Mouse (Mus musculus) embryonic facial prominence, embryonic 10.5 days (tissue): ENCODE results near the gene Tsacc. TPM values are rescaled to one million over a fixed set of nuclear protein-coding genes. Genes with fewer than 3 reads are reported as not detected.
"Not testable (repeated sequence)": the region's sequence is repeated elsewhere in the genome, so short reads cannot be mapped to it uniquely, and the experiment has no call there.

ENCODE experiments used
- DNase-seq: peaks from one replicate; pipeline ENCODE4 v3.0.0-alpha.2; 2017; ENCODE audit warnings: low spot score
- H3K27ac ChIP-seq: fragments of 300-500 bp; sonication (generic); replicated peaks from 2 replicates; pipeline ENCODE4 v1.5.1; 2016; ENCODE audit warnings: mild to moderate bottlenecking
- H3K27me3 ChIP-seq: fragments of 300-500 bp; sonication (generic); replicated peaks from 2 replicates; pipeline ENCODE4 v1.6.1; 2016; ENCODE audit warnings: low read depth, mild to moderate bottlenecking; ENCODE audit not compliant: poor library complexity, severe bottlenecking
- H3K36me3 ChIP-seq: fragments of 300-500 bp; sonication (generic); replicated peaks from 2 replicates; pipeline ENCODE4 v1.6.1; 2016; ENCODE audit warnings: mild to moderate bottlenecking, moderate library complexity
- H3K4me1 ChIP-seq: fragments of 300-500 bp; sonication (generic); 2 replicates; pipeline ENCODE4 v1.6.1; 2016
- H3K4me3 ChIP-seq: fragments of 300-500 bp; sonication (generic); 2 replicates; pipeline ENCODE4 v1.5.1; 2016; ENCODE audit warnings: mild to moderate bottlenecking, moderate library complexity
- H3K9me3 ChIP-seq: fragments of 300-500 bp; sonication (generic); 2 replicates; pipeline ENCODE4 v1.6.1; 2016; ENCODE audit warnings: mild to moderate bottlenecking
- WGBS: fragments of 180-500 bp; shearing (Covaris S2); methylation state at CpG from one replicate; pipeline ENCODE4 v1.1.7; 2016; 5-methylcytosine and 5-hydroxymethylcytosine counted together
- polyA plus RNA-seq: library from polyadenylated mRNA; unstranded; fragments of >200 nt; fragmentation: Nextera tagmentation; extraction: Ambion mirVana; gene quantifications from 2 replicates; pipeline ENCODE4 v1.2.1, GENCODE M21; 2016

Gene Tsacc
- polyA plus RNA-seq, 1 experiment from 2014 or later = 12.6 TPM

DNA sequence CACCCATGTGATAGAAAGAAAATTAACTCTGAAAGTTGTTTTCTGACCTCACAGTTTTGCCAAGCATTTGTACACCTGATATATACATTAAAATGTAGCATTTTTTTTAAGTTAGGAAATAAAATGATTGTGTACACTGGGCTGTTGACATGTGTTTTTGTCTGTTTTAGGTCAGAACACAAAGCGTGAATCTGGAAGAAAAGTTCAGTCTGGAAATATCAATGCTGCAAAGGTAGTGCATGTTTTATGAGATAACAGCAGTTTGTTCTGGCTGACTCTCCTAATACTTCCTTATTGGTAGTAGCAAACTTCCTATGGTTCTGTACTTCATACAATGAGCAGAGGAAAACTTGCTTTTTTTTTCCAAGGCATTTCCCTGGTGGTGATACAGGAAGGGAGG, 2.4 kb upstream of the Tsacc start:
- Histone ChIP-seq H3K36me3 (peaks cover 56% of the 10 kb centered on the region), H3K27ac (no peak overlapping the region), H3K27me3 (no peaks in the 10 kb centered on the region), H3K9me3 (no peaks in the 10 kb centered on the region), H3K4me3 (peak overlapping the region; percentile 17; the same call in 1 of the 2 replicates), H3K4me1 (peaks cover 20% of the 10 kb centered on the region)
- DNase-seq = no peak
- WGBS = 92% methylated on average over 1 of the region's 1 CpGs

- WGBS = under 1% methylated on average over 30 of the region's 30 CpGs
- Histone ChIP-seq H3K36me3 (peaks cover 38% of the 10 kb centered on the region), H3K27me3 (no peaks in the 10 kb centered on the region), H3K27ac (peak overlapping the region; percentile 94), H3K4me1 (peaks cover 20% of the 10 kb centered on the region), H3K4me3 (peak overlapping the region; percentile 86), H3K9me3 (no peaks in the 10 kb centered on the region)
- DNase-seq = no peak
Measured at GRCm38 (mm10) chr3:88297321-88297851, 587 bp upstream of the Tsacc start.

GRCm38 (mm10) chr3:88296110-88296560, 664 bp downstream of the Tsacc start:
- Histone ChIP-seq H3K27ac (peak overlapping the region; percentile 94), H3K27me3 (no peaks in the 10 kb centered on the region), H3K9me3 (no peaks in the 10 kb centered on the region), H3K4me3 (peak overlapping the region; percentile 86), H3K36me3 (peaks cover 26% of the 10 kb centered on the region), H3K4me1 (peaks cover 20% of the 10 kb centered on the region)
- DNase-seq = no peak
- 1% methylated on average over 12 of the region's 12 CpGs for WGBS

DNA sequence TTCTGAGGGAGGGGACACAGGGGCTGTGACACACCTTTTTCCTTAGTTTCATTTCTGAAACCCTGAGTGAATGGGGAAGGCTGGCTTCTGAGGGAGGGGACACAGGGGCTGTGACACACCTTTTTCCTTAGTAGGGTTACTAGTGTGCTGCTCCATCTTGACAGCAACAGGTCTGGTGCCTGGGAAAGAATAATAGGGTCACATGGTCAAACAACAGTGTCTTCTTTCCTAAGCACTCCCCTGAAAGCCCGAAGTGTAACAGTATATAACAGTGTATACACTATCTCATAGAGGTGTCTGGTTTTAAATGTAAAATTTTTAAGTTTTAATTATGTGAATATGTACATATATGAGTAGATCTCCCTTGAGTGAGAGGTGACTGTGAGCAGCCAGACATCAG, 1.5 kb downstream of the Tsacc start:
- not testable (repeated sequence) for DNase-seq, H3K9me3 ChIP-seq, H3K27me3 ChIP-seq
- Histone ChIP-seq H3K4me3 (peak overlapping the region; percentile 86), H3K4me1 (peaks cover 20% of the 10 kb centered on the region), H3K27ac (peak overlapping the region; percentile 94), H3K36me3 (peaks cover 17% of the 10 kb centered on the region)
- 78% methylated on average over 1 of the region's 1 CpGs for WGBS

DNA sequence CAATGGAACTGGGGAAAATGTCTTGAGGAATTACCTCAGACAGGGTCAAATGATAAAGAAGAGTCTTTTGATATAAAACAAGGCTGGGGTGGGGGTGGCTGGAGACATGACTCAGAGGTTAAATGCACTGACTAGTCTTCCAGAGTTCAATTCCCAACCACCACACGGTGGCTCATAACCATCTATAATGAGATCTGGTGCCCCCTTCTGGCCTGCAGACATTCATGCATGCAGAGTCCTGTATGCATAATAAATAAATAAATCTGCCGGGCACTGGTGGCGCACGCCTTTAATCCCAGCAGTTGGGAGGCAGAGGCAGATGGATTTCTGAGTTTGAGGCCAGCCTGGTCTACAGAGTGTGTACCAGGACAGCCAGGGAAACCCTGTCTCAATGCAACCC, 4.8 kb downstream of the Tsacc start:
- peak; percentile 18 for DNase-seq

DNA sequence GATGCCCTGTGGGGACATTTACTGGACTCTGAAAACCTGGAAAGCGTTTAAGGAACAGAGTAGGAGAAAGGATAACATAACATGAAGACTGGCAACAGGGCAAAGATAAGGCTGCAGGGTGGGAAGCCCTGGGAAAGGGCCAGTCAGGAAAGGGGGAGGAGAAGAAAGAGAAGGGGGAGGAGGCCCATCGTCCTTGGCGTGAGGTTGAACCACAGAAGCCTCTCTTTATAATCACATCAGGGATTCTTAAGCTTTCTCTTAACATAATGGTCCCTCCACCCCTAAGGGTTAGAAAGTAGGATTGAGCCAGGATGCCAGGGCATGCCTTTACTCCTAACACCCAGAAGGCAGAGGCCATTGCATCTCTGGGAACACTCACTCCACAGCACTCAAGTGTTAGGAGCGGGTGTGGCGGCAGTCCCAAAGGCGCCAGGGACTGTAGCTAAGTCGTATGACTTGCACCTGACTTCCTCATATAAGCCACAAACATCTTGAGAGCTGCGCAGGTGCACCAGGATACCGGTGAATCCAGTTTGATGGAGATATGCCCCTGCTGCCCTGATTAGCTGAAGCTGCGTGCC, 8.6 kb downstream of the Tsacc start:
- H3K4me1 ChIP-seq, H3K9me3 ChIP-seq, H3K27me3 ChIP-seq, H3K27ac ChIP-seq, H3K4me3 ChIP-seq, DNase-seq: not testable (repeated sequence)
- WGBS = 85% methylated on average over 10 of the region's 10 CpGs
- H3K36me3 ChIP-seq = peaks cover 10% of the 10 kb centered on the region

More for the DNA sequence above, 4.8 kb downstream of the Tsacc start:
- no peak overlapping the region for H3K4me3 ChIP-seq
- peaks cover 8% of the 10 kb centered on the region for H3K4me1 ChIP-seq
- no peaks in the 10 kb centered on the region for H3K27me3 ChIP-seq
- WGBS = 60% methylated on average over 4 of the region's 4 CpGs
- no peaks in the 10 kb centered on the region for H3K36me3 ChIP-seq
- no peaks in the 10 kb centered on the region for H3K9me3 ChIP-seq
- no peak overlapping the region for H3K27ac ChIP-seq

- H3K27me3 ChIP-seq = no peaks in the 10 kb centered on the region
- H3K36me3 ChIP-seq = peaks cover 10% of the 10 kb centered on the region
- no peaks in the 10 kb centered on the region for H3K4me1 ChIP-seq
- no peak within 1 kb of the TSS for H3K27ac ChIP-seq
- DNase-seq = no peak
- 96% methylated on average over 4 of the region's 4 CpGs for WGBS
- no peaks in the 10 kb centered on the region for H3K9me3 ChIP-seq
- no peak within 1 kb of the TSS for H3K4me3 ChIP-seq
Measured at GRCm38 (mm10) chr3:88287110-88287509, 9.7 kb downstream of the Tsacc start, which contains the start of gene Gm38392. Gene Gm38392, minus strand, starts transcription at chr3:88287210.

GRCm38 (mm10) chr3:88285565-88285895, 11.3 kb downstream of the Tsacc start:
- peaks cover 10% of the 10 kb centered on the region for H3K36me3 ChIP-seq
- H3K27ac ChIP-seq, H3K4me3 ChIP-seq, H3K9me3 ChIP-seq, H3K27me3 ChIP-seq, DNase-seq, H3K4me1 ChIP-seq: not testable (repeated sequence)
- WGBS = 90% methylated on average over 2 of the region's 2 CpGs

DNA sequence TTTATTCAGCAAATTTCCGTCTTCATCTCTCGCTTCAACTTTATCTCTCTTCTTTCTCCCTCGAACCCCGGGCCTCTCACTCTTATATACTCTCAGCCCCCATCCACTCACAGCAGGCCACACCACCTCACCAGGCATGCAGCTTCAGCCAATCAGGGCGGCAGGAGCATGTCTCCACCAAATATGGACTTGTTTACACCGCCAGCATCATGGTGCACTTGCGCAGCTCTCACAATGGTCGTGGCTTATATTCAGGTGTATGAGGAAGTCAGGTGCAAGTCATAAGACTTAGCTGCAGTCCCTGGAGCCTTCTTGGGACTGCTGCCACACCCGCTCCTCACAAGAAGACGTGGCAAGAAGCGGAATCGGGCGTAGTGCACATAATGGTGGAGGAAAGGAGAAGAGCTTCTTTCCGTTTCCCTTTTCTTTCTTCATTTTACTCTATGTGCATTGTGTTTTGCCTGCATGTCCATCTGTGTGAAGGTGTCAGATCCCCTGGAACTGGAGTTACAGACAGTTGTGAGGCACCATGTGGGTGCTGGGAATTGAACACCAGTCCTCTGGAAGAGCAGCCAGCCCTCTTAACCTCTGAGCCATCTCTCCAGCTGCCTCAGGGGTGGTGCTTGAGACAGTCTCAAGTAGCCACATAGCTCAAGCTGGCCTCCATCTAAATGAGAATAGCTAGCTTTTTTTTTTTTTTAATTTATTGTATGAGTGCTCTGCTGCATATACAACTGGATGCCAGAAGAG, 11.8 kb downstream of the Tsacc start:
- not testable (repeated sequence) for H3K4me1 ChIP-seq, DNase-seq, H3K9me3 ChIP-seq, H3K27me3 ChIP-seq, H3K4me3 ChIP-seq, H3K27ac ChIP-seq
- 96% methylated on average over 14 of the region's 14 CpGs for WGBS
- H3K36me3 ChIP-seq = peaks cover 10% of the 10 kb centered on the region

DNA sequence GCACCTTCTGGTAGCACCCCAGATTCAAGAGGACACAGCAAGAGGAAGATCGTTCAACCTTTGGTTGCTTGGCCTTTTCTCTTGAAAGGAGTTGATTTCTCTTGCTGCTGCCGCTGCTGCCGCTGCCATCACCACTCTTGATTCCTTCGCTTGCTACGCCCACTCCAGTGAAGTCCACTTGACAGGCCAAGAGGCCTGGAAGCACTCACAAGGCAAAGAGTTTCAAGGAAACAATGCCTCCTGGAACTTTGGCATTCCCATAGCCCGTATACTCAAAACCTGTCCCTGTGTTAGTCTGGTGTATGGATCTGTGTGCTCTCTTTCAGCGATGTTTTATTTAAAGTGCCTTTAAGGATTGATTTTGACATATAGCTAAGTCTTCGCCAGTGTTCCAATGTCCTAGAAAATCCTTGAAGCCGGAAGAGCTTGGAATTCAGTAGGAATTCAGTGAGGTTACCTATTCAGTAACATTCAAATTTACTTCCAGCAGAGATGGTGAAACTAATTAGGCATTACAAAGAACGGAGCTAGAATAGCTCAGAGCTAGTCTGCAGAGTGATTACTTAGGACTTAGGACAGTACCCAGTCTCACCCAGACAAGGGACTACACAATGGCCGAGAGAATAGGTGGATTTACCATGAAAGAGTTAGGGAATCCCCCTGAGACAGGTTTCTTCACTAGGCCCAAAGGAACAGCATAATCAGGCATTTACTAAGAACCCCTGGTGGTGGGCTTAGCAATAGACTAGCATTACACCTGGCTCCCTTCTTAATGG, 15.5 kb downstream of the Tsacc start:
- not testable (repeated sequence) for H3K9me3 ChIP-seq, H3K36me3 ChIP-seq, DNase-seq, H3K4me3 ChIP-seq, H3K27ac ChIP-seq, H3K27me3 ChIP-seq, H3K4me1 ChIP-seq
- WGBS = 60% methylated on average over 11 of the region's 11 CpGs

DNA sequence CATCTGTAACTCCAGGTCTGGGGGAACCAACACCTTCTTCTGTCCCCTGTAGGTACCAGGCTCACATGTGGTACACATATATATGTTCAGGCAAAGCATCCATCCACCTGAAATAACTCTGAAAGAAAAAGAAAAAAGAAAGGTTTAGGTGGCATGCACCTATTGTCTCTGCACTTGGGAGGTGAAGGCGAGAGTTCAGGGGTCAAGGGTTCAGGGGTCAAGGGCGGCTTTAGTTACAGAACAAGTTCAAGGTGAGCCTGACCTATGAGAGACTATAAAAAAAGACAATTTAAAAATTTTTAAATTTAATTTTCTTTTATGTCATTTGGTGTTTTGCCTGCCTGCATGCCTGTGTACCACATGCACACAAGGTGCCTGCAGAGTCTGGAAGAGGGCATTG, 16.8 kb downstream of the Tsacc start:
- Histone ChIP-seq H3K27me3 (no peaks in the 10 kb centered on the region), H3K9me3 (no peaks in the 10 kb centered on the region), H3K4me3 (no peak overlapping the region), H3K4me1 (no peaks in the 10 kb centered on the region), H3K36me3 (no peaks in the 10 kb centered on the region), H3K27ac (no peak overlapping the region)
- WGBS = 91% methylated on average over 2 of the region's 2 CpGs
- no peak for DNase-seq

- 47% methylated on average over 7 of the region's 7 CpGs for WGBS
- Histone ChIP-seq H3K36me3 (no peaks in the 10 kb centered on the region), H3K9me3 (no peaks in the 10 kb centered on the region), H3K27ac (no peak overlapping the region), H3K4me3 (no peak overlapping the region), H3K27me3 (no peaks in the 10 kb centered on the region), H3K4me1 (no peaks in the 10 kb centered on the region)
- DNase-seq = no peak
Measured at GRCm38 (mm10) chr3:88276529-88277143, 20.2 kb downstream of the Tsacc start.
